Mouse (Mus musculus) layer of hippocampus, adult 8-10 months (tissue): ENCODE data around the gene Rpp40. TPM values are rescaled to one million over a fixed set of nuclear protein-coding genes. Genes with fewer than 3 reads are reported as not detected.

ENCODE experiments used
- DNase-seq, 2 experiments: peaks; one replicate each; pipeline ENCODE4 v3.0.0; 2022; ENCODE audit warnings: low spot score in 2 of 2
- total RNA-seq, 4 experiments: library from RNA; stranded (reverse); gene quantifications; 2 replicates each; pipeline ENCODE4 v1.2.4; 2022

Gene Rpp40
- total RNA-seq, result 1 to 10 TPM; 5.5 to 9.1 (median 7.6) TPM

GRCm38 (mm10) chr13:35905879-35906481 lies at the start of gene Rpp40:
TSS of gene Rpp40 (minus strand) at chr13:35906359.
- peak; percentile 90 to 93 for DNase-seq

GRCm38 (mm10) chr13:35949814-35950455 lies 43.8 kb upstream of the Rpp40 start:
- DNase-seq, result no peak

GRCm38 (mm10) chr13:35947354-35948000 lies 41.3 kb upstream of the Rpp40 start:
- DNase-seq, result peak; percentile 53 to 82

GRCm38 (mm10) chr13:35946659-35947353 lies 40.6 kb upstream of the Rpp40 start:
- no peak for DNase-seq

GRCm38 (mm10) chr13:35940934-35941333 lies 34.8 kb upstream of the Rpp40 start:
- no peak for DNase-seq

GRCm38 (mm10) chr13:35939871-35940665 lies 33.9 kb upstream of the Rpp40 start:
- DNase-seq, result no peak

GRCm38 (mm10) chr13:35937991-35938390 lies 31.8 kb upstream of the Rpp40 start:
- DNase-seq, result peak; percentile 53 to 67

GRCm38 (mm10) chr13:35911476-35911875 lies 5.3 kb upstream of the Rpp40 start:
- no peak for DNase-seq

GRCm38 (mm10) chr13:35905378-35905777 lies 781 bp downstream of the Rpp40 start:
- peak in 1 of 2 experiments; percentile 4 for DNase-seq

- DNase-seq, result no peak
Observed at GRCm38 (mm10) chr13:35892866-35893265, 13.3 kb downstream of the Rpp40 start.

- peak in 1 of 2 experiments; percentile 9 for DNase-seq
Observed at GRCm38 (mm10) chr13:35886121-35886725, 19.9 kb downstream of the Rpp40 start.

GRCm38 (mm10) chr13:35880555-35881046 lies 25.6 kb downstream of the Rpp40 start:
- DNase-seq, result peak in 1 of 2 experiments; percentile 10

GRCm38 (mm10) chr13:35879519-35879918 lies 26.6 kb downstream of the Rpp40 start:
- DNase-seq, result no peak

GRCm38 (mm10) chr13:35879068-35879467 lies 27.1 kb downstream of the Rpp40 start:
- DNase-seq, result no peak

- no peak for DNase-seq
Observed at GRCm38 (mm10) chr13:35878282-35878681, 27.9 kb downstream of the Rpp40 start.

GRCm38 (mm10) chr13:35875396-35875795 lies 30.8 kb downstream of the Rpp40 start:
- DNase-seq, result no peak

GRCm38 (mm10) chr13:35871107-35871506 lies 35.1 kb downstream of the Rpp40 start:
- DNase-seq, result no peak

- no peak for DNase-seq
Observed at GRCm38 (mm10) chr13:35870659-35871058, 35.5 kb downstream of the Rpp40 start.

GRCm38 (mm10) chr13:35860916-35861315 lies 45.2 kb downstream of the Rpp40 start:
- no peak for DNase-seq

- no peak for DNase-seq
Observed at GRCm38 (mm10) chr13:35857486-35857885, 48.7 kb downstream of the Rpp40 start.
